Mouse (Mus musculus): Measurements from ENCODE around the gene Cybc1.
A peak's percentile ranks its signal among the peaks of the same experiment; 100 is the strongest.

Cybc1 gene

DNA sequence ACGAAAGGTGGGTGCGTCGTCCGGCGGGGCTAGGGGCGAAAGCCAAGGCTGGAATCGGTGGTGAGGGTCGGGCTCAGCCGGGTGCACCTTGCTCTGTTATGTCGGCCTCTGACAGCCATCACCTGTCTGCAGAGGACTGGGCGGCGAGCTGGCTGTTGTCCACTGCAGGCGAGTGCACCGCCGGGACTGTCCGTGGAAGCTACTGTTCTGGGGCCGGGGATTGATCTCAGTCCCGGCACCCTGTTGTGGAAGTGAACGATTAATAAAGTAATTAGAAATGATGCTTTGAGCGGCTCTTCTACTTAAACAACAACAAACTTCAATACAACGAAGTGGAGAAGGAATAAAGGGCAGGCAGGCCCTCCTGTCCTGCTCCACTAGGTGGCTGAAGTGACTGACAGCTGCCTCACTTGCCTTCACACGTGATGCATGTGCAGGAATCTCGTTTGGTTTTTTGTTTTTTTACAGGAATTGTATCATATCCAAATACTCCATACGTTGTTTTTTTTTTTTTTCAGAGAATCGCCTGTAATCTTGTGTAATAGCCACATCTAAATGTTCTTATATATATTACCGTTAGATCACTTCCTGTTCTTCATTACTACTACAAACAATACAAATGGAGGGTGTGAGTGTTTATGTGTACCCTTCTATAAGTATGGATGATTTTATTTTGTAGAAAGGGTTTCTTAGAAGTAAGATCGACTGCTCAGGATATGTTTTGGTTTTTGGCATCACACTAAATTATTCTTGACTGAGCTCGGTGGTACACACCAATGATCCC is 8.4 kb upstream of the Cybc1 start:
- 0 out of 2 replicates have a peak, but pooled peaks cover 2% of the 10 kb centered on the region for H3K27me3 ChIP-seq (ENCODE audit: insufficient read depth, low read length)
- H3K4me1 ChIP-seq (replicated peaks; ENCODE audit: low read depth, low read length), result peaks cover 18% of the 10 kb centered on the region
- TF ChIP-seq POU5F1 (IDR thresholded peaks at IDR 0.05; ENCODE audit: borderline replicate concordance, low read length) (no peak), NANOG (IDR thresholded peaks at IDR 0.05; ENCODE audit: borderline replicate concordance, low read length) (no peak), CTCF (conservative IDR thresholded peaks at IDR 0.05; ENCODE audit: low read length) (0 out of 2 replicates have a peak, but pooled peaks have one; percentile 2)
- peak overlapping the region; percentile 88 for H3K4me3 ChIP-seq (replicated peaks; ENCODE audit: low read length)
- H3K9me3 ChIP-seq (ENCODE audit: low read length), result no peaks in the 10 kb centered on the region
- peaks cover 32% of the 10 kb centered on the region for H3K36me3 ChIP-seq (ENCODE audit: insufficient read depth, low read length)

DNA sequence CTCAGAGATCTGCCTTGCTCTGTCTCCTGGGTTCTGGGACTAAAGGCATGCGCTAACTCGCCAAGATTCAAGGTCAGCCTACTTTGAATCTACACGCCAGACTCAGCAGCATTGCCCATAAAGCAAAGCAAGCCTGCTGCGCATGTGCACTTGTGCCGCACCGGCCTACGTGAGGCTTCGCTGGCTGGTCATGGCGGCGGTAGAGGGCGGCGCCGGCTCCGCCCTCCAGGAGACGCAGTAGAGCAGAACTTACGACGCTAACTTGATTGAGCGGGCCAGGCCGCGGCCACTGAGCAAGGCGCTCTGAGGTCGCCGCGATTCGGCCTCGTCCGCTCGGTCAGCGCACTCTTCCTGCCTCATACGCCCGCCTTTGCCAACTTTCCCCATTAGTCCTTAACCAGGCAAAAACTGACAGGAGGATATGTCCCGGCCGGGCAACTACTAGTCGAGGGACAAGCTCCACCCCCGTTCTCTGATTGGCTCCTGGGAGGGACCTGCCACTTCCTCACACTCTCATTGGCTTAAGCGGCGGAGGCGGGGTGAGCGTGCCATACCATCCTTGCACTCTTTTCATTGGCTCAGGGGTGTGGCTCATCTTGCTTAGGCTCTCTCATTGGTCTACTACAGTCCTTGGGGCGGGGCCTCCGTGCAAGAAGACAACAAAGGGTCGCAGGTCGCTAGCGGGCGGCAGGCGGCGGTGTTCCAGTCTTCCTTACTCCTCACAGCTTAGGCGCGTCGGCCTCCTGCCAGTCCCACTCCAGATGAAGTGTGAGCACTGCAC is 7.6 kb upstream of the Cybc1 start, which contains the start of gene Narf:
TSS of gene Narf (plus strand) at position 690 of the 781 bp plus-strand sequence.
- peak within 1 kb of the TSS; percentile 88 for H3K4me3 ChIP-seq (replicated peaks; ENCODE audit: low read length)
- TF ChIP-seq NANOG (IDR thresholded peaks at IDR 0.05; ENCODE audit: borderline replicate concordance, low read length) (no peak), CTCF (conservative IDR thresholded peaks at IDR 0.05; ENCODE audit: low read length) (peak; percentile 31)
- peaks cover 18% of the 10 kb centered on the region for H3K4me1 ChIP-seq (replicated peaks; ENCODE audit: low read depth, low read length)
- H3K9me3 ChIP-seq (ENCODE audit: low read length), result no peaks in the 10 kb centered on the region
- H3K36me3 ChIP-seq (ENCODE audit: insufficient read depth, low read length), result peaks cover 24% of the 10 kb centered on the region
- H3K27me3 ChIP-seq (ENCODE audit: insufficient read depth, low read length), result 0 out of 2 replicates have a peak, but pooled peaks cover 2% of the 10 kb centered on the region

DNA sequence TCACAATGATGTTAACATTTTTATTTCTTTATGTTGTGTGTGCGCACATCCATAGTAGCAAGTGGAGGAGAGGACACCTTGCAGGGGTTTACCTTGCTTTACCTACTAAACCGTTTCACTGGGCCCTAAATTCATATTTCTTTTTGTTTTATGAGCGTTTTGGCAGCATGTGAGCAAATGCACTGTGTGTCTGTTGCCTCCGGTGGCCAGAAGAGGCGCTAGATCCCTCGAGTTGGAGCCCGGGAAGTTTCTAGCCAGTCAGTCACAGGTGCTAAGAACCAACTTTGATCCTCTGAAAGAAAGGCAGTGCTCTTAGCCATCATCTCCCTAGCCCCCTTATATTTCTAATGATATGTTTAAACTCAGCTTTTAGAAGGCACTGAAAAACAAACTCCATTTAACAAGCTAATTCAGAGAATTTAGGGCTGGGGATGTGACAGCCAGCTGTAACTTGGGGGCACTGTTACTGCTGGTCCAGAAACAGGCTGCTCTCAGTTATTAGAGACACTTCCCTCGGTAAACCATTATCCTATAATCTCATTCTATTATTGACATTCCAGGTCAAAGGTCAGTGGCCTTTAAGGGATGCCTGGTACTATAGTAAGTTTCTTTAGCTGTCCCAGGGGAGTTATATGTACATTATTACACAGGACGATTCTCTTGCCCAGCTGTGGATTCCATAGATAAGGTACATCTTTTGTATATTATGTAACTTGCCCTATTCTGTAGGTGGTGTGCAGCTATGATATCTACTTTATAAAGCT is 6.5 kb upstream of the Cybc1 start:
- H3K4me1 ChIP-seq (replicated peaks; ENCODE audit: low read depth, low read length), result peaks cover 18% of the 10 kb centered on the region
- H3K9me3 ChIP-seq (ENCODE audit: low read length), result no peaks in the 10 kb centered on the region
- peak overlapping the region; percentile 88 for H3K4me3 ChIP-seq (replicated peaks; ENCODE audit: low read length)
- TF ChIP-seq NANOG (IDR thresholded peaks at IDR 0.05; ENCODE audit: borderline replicate concordance, low read length), result no peak
- TF ChIP-seq CTCF (conservative IDR thresholded peaks at IDR 0.05; ENCODE audit: low read length), result peak; percentile 81
- H3K36me3 ChIP-seq (ENCODE audit: insufficient read depth, low read length), result peaks cover 17% of the 10 kb centered on the region
- 0 out of 2 replicates have a peak, but pooled peaks cover 2% of the 10 kb centered on the region for H3K27me3 ChIP-seq (ENCODE audit: insufficient read depth, low read length)

DNA sequence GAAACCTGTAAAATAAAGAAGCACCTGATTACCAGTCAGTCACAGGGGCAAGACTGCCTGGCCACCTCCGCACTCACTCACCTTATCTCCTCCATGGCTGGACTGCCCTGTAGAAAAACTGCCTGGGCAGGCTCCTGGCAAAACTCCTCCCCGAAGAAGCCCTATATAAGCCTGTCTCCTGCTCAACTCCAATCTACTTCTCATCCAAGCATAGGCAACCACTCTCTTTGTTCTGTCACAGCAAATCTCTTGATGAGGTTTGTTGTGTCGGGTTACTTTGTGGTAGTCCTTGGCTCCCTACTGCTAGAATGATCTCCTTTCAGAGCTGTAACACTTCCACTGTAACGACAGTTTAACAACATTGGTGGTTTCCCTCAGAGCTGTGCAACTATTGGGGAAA is 3.6 kb upstream of the Cybc1 start:
- Histone ChIP-seq H3K4me3 (replicated peaks; ENCODE audit: low read length) (no peak overlapping the region), H3K27me3 (ENCODE audit: insufficient read depth, low read length) (0 out of 2 replicates have a peak, but pooled peaks cover 2% of the 10 kb centered on the region), H3K4me1 (replicated peaks; ENCODE audit: low read depth, low read length) (peaks cover 35% of the 10 kb centered on the region), H3K36me3 (ENCODE audit: insufficient read depth, low read length) (0 out of 2 replicates have a peak, but pooled peaks cover 2% of the 10 kb centered on the region), H3K9me3 (ENCODE audit: low read length) (no peaks in the 10 kb centered on the region)
- TF ChIP-seq POU5F1 (IDR thresholded peaks at IDR 0.05; ENCODE audit: borderline replicate concordance, low read length), result no peak

DNA sequence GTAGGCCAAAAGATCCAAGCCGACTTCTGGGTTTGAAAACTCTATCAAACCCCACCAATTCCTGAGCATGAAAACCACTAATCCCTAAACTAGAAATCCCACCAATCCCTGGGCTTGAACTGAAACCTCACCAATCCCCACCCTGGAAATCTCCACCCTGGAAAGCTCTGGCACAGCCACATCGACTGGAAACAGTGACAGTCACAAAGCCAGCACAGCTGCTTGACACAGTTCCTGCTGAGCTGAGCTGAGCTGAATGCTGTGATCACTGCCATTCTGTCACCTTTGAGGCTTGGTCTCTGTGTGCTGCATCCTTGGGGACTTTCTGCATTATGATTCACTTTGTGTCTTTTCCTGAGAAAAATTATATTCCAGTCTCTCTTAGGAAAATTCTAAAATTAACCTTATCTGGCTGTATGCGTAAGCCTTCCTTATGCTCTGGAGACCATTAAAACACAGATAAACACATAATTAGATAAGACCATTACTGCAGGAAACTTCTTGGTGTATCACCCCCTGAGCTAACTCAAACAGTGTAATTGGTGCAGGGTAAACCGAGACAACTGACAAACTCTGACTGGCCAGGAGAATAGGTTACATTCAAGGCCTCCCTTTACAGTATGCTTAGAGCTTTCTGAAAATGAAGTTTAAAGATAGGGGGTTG is 2.6 kb upstream of the Cybc1 start:
- peaks cover 12% of the 10 kb centered on the region for H3K36me3 ChIP-seq (ENCODE audit: insufficient read depth, low read length)
- H3K4me3 ChIP-seq (replicated peaks; ENCODE audit: low read length), result no peak overlapping the region
- TF ChIP-seq NANOG (IDR thresholded peaks at IDR 0.05; ENCODE audit: borderline replicate concordance, low read length) (no peak), CTCF (conservative IDR thresholded peaks at IDR 0.05; ENCODE audit: low read length) (no peak), POU5F1 (IDR thresholded peaks at IDR 0.05; ENCODE audit: borderline replicate concordance, low read length) (no peak)
- H3K9me3 ChIP-seq (ENCODE audit: low read length), result no peaks in the 10 kb centered on the region
- H3K27me3 ChIP-seq (ENCODE audit: insufficient read depth, low read length), result 0 out of 2 replicates have a peak, but pooled peaks cover 2% of the 10 kb centered on the region
- peaks cover 33% of the 10 kb centered on the region for H3K4me1 ChIP-seq (replicated peaks; ENCODE audit: low read depth, low read length)

DNA sequence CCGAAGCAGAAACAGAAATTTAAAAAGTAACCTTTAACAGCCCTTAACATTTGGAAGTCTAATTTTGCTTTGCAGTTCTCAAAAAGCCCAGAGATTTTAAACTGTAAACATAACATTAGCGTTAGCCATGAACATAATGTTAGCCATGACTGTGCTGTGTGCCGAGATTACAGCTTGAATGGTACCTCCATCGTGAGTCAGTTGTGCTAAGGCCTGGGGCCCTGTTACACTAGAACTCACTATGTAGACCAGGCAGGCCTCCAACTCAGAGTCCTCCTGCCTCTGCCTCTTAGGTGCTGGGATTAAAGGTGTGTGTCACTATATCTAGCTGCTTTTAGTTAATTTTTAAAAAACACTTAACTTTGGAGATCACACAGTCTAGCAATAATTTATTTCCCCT is 2.1 kb upstream of the Cybc1 start:
- no peak for TF ChIP-seq POU5F1 (IDR thresholded peaks at IDR 0.05; ENCODE audit: borderline replicate concordance, low read length)
- TF ChIP-seq NANOG (IDR thresholded peaks at IDR 0.05; ENCODE audit: borderline replicate concordance, low read length), result no peak
- TF ChIP-seq CTCF (conservative IDR thresholded peaks at IDR 0.05; ENCODE audit: low read length), result no peak
- Histone ChIP-seq H3K9me3 (ENCODE audit: low read length) (no peaks in the 10 kb centered on the region), H3K36me3 (ENCODE audit: insufficient read depth, low read length) (peaks cover 18% of the 10 kb centered on the region), H3K4me3 (replicated peaks; ENCODE audit: low read length) (no peak overlapping the region), H3K27me3 (ENCODE audit: insufficient read depth, low read length) (0 out of 2 replicates have a peak, but pooled peaks cover 2% of the 10 kb centered on the region), H3K4me1 (replicated peaks; ENCODE audit: low read depth, low read length) (peaks cover 30% of the 10 kb centered on the region)

DNA sequence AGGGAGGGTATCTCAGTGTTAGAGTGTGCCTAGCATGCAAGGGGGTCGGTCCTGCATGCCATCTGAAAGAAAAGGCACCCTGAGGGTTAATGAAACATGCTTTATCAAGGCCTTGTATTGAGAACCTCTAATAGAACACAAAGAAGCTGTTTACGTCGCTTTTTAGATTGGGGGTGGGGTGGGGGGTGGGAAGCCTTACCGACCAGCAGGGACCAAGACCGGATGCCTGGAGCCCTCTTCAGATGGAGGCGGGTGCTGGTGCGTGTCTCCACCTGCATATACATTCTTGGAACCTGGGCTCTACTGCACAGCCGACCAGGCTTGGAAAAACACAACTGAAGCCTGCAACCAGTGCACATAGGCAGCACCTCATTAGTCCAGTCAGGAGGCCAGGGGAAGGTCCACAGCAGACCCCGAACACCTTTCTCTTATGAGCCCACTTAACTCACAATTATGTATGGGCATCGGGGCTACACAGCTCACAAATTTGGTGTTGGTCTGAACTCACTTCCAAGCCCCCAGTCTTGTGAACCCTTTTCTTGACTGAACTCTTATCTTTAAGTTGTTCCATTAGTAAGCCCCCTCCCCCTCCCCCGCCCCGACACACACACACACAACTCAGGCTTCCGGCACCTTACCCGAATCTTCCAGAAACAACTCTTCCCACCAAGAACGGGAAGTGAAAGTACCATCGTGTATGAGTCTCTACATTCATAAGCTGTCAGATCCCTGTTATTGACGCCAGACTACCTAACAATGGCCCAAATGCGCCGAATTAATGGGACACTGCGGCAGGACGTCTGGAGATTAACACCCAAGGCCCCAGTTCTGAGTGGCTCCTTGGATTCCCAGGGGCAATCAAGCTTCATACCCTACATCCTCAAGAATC is 749 bp downstream of the Cybc1 start:
- Histone ChIP-seq H3K36me3 (ENCODE audit: insufficient read depth, low read length) (peaks cover 46% of the 10 kb centered on the region), H3K4me3 (replicated peaks; ENCODE audit: low read length) (peak overlapping the region; percentile 88), H3K27me3 (ENCODE audit: insufficient read depth, low read length) (0 out of 2 replicates have a peak, but pooled peaks cover 2% of the 10 kb centered on the region), H3K4me1 (replicated peaks; ENCODE audit: low read depth, low read length) (peaks cover 21% of the 10 kb centered on the region), H3K9me3 (ENCODE audit: low read length) (no peaks in the 10 kb centered on the region)
- no peak for TF ChIP-seq CTCF (conservative IDR thresholded peaks at IDR 0.05; ENCODE audit: low read length)
- TF ChIP-seq NANOG (IDR thresholded peaks at IDR 0.05; ENCODE audit: borderline replicate concordance, low read length), result no peak
- no peak for TF ChIP-seq POU5F1 (IDR thresholded peaks at IDR 0.05; ENCODE audit: borderline replicate concordance, low read length)
